Mouse (Mus musculus) forebrain, embryonic 13.5 days (tissue): ENCODE measurements at regions not wholly inside any gene's neighbourhood (a gene's known extent, or its start where the extent isn't known, plus 50 kb on each side); places are given as distances from the start of the nearest gene placed in this dataset.
"Not testable (repeated sequence)": the region's sequence is repeated elsewhere in the genome, so short reads cannot be mapped to it uniquely, and the experiment has no call there.

Experiments used
- ATAC-seq: fragments of 200-750 bp; cut with Nextera tagmentation; 2 replicates; pipeline ENCODE4 v1.8.0; 2017
- H3K27ac ChIP-seq: fragments of 300-500 bp; sonication (generic); 2 replicates; pipeline ENCODE4 v1.5.1; 2015; ENCODE audit warnings: inconsistent platforms, mild to moderate bottlenecking, moderate library complexity
- H3K27me3 ChIP-seq: fragments of 300-500 bp; sonication (generic); 2 replicates; pipeline ENCODE4 v1.6.1; 2015; ENCODE audit warnings: mild to moderate bottlenecking, inconsistent platforms
- H3K36me3 ChIP-seq: fragments of 300-500 bp; sonication (generic); 2 replicates; pipeline ENCODE4 v1.6.1; 2015; ENCODE audit warnings: mild to moderate bottlenecking, inconsistent platforms; ENCODE audit not compliant: poor library complexity, severe bottlenecking
- H3K4me1 ChIP-seq: fragments of 300-500 bp; sonication (generic); 2 replicates; pipeline ENCODE4 v1.6.1; 2015; ENCODE audit warnings: inconsistent platforms
- H3K4me2 ChIP-seq: fragments of 300-500 bp; sonication (generic); 2 replicates; pipeline ENCODE4 v1.6.1; 2015; ENCODE audit warnings: inconsistent platforms, mild to moderate bottlenecking, moderate library complexity
- H3K4me3 ChIP-seq: fragments of 300-500 bp; sonication (generic); 2 replicates; pipeline ENCODE4 v1.5.1; 2015; ENCODE audit warnings: mild to moderate bottlenecking, inconsistent platforms
- H3K9ac ChIP-seq: fragments of 300-500 bp; sonication (generic); 2 replicates; pipeline ENCODE4 v1.6.1; 2015; ENCODE audit warnings: mild to moderate bottlenecking, inconsistent platforms
- H3K9me3 ChIP-seq: fragments of 300-500 bp; sonication (generic); replicated peaks from 2 replicates; pipeline ENCODE4 v1.6.1; 2016; ENCODE audit warnings: inconsistent platforms
- WGBS: fragments of 180-500 bp; shearing (Covaris S2); methylation state at CpG from one replicate; pipeline ENCODE4 v1.1.7; 2015; 5-methylcytosine and 5-hydroxymethylcytosine counted together

DNA sequence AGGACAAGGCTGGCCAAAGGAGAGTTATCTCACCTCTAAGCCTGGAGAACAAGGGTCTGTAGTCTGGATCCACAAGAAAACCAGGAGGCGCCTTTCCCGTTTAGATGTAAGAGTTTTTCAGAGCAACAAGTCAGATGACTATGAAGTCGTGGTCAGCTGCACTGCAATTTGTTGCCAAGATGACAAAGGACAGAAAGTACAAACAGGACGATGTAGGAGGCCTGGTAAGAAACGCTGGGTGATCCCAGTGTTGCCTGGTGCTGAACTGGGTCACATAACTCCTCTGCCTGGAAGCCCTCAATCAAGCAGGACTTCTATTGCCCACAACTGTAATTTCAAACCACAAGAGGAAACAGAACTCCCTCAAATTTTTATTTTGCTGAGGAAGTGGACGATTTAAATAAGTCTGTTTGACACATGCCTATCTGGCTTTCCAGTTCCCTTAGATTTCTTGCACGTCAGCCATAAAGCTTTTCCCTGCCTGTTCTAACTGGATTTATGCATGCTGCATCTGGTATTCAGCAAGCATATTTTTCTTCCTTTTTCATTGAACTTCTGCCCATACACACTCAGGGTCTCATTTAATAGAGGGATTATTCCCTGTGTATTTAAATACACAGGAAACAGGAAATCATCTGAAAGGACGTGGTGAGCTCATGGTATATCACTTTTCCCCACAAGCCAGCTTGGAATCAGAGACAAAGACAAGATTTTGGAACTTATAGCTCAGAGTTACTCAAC lies 113.5 kb upstream of the Ahi1 start:
- H3K36me3 ChIP-seq = no peaks in the 10 kb centered on the region
- ATAC-seq = no peak

DNA sequence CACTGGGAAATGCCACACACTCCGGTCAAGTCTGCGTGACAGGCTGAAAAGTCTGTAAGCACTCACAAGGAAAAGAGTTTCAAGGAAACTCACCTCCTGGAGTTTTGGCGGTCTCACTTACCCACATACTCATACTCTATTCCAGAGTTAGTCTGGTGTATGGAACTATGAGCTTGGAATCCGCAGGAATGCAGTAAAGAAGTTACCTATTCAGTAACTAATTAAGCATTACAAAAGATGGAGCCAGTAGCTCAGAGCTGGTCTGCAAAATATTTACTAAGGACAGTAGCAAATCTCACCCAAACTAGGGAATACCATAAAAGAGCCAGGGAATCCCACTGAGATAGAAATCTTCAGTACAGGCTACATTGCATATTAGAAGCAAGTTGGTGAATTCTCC lies 111.9 kb upstream of the Pde7b start:
- H3K9ac ChIP-seq, H3K4me1 ChIP-seq, H3K27me3 ChIP-seq, H3K36me3 ChIP-seq, H3K27ac ChIP-seq, H3K4me2 ChIP-seq, H3K9me3 ChIP-seq, ATAC-seq, H3K4me3 ChIP-seq: not testable (repeated sequence)
- WGBS = 60% methylated on average over 4 of the region's 4 CpGs

More for the DNA sequence above, 113.5 kb upstream of the Ahi1 start:
- H3K4me3 ChIP-seq = no peak overlapping the region
- no peaks in the 10 kb centered on the region for H3K27me3 ChIP-seq
- peaks cover 19% of the 10 kb centered on the region for H3K4me1 ChIP-seq
- no peak overlapping the region for H3K27ac ChIP-seq
- no peaks in the 10 kb centered on the region for H3K9me3 ChIP-seq
- H3K9ac ChIP-seq = no peak overlapping the region
- WGBS = 81% methylated on average over 8 of the region's 8 CpGs
- no peak overlapping the region for H3K4me2 ChIP-seq

DNA sequence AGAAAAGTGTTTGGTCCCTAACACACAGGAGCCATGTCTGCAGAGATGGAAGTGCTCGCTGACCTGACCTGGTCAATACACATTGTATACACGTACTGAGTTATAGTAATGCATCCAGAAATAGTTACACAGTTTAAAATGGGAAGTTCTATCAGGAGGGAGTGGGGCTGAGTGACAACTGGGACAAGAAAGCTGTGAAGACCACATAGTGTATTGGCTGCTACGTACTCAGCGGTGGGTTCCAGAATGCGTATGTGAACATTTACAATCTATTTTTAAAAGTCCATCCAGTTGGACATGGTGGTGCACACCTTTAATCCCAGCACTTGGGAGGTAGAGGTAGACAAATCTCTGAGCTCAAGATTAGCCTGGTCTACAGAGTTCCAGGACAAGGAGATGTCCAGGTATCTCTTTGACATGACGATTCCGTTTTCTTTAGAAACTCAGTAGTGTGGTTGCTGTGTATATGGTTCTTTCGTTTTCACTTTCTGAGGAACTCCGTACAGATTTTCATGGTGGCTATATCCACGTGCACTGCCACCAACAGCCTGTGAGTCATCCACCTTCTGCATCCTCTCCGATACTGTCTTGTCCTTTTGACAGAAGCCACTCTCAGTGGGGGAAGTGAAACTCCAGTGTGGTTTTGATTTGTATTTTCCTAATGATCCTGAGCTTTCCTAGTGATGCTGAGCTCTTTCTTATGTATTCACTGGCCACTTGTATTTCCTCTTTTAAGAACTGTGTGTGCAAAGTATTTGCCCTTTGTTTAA lies 110.1 kb upstream of the Pde7b start:
- Histone ChIP-seq H3K27me3 (no peaks in the 10 kb centered on the region), H3K9ac (no peak overlapping the region), H3K4me1 (no peaks in the 10 kb centered on the region), H3K4me2 (no peak overlapping the region), H3K9me3 (no peaks in the 10 kb centered on the region), H3K36me3 (no peaks in the 10 kb centered on the region), H3K4me3 (no peak overlapping the region), H3K27ac (no peak overlapping the region)
- 93% methylated on average over 11 of the region's 11 CpGs for WGBS
- no peak for ATAC-seq

DNA sequence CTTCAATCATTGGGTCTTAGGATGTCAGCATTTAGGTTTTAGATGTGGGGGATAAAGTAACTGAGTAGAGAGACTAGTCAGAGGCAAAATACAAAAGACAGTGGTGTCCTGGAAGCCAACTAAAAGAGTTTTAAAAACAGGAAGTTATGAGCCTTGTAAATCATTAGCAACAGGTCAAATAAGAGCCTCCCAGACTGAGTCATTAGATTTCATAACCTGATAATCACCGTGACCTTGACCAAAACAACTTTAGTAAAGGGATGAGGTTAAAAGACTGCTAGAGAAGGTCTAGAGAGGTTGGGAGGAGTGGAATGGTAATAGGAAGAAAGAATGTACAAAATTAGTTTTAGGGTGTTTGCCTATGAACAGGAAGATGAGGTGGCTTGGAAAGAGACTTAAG lies 103.4 kb upstream of the Pde7b start:
- H3K9me3 ChIP-seq = no peaks in the 10 kb centered on the region
- H3K36me3 ChIP-seq = no peaks in the 10 kb centered on the region
- no peak for ATAC-seq
- H3K4me3 ChIP-seq = no peak overlapping the region
- H3K27me3 ChIP-seq = no peaks in the 10 kb centered on the region
- WGBS = 85% methylated on average over 1 of the region's 1 CpGs
- no peak overlapping the region for H3K4me2 ChIP-seq
- no peaks in the 10 kb centered on the region for H3K4me1 ChIP-seq
- no peak overlapping the region for H3K9ac ChIP-seq
- H3K27ac ChIP-seq = no peak overlapping the region

DNA sequence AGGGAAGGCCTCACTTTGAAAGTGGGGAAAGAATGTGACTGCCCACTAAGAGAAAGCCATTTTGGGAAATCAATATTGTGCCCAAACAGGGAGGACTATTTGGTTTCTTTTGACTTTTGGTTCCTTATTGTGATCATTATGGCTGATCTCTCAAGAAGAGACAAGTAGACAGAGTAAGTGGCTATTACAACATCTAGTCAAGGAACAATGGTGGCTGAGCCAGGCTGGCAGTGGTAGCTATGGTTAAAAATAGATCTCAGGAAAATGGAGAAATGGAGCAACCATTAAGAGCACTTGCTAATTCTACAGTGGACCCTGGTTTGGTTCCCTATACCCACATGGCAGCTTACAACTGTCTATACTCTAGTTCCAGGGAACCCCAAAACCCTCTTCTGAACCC lies 102.6 kb upstream of the Pde7b start:
- Histone ChIP-seq H3K9ac (no peak overlapping the region), H3K27ac (no peak overlapping the region), H3K4me2 (no peak overlapping the region), H3K4me3 (no peak overlapping the region), H3K27me3 (no peaks in the 10 kb centered on the region), H3K9me3 (no peaks in the 10 kb centered on the region), H3K36me3 (no peaks in the 10 kb centered on the region), H3K4me1 (no peaks in the 10 kb centered on the region)
- no peak for ATAC-seq

DNA sequence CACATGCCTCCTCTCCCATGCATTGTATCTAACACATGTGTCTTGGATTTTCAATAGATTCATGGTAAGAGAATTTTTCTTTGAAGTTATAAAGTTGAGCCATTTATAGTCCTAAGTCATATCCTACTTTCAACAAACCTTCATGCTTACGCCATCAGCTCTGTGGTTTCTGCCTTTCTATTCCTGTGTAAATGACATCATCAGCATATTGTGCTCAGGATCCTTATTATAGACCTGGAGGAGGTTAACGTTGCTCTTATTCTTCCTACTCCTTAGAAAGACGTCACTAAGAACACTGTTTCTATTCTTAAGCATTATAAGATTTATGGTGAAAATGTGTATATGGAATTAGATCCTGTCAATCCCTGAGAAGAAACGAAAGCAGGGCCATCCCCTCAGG lies 93.7 kb upstream of the Pde7b start:
- WGBS = 75% methylated on average over 4 of the region's 4 CpGs
- Histone ChIP-seq H3K36me3 (no peaks in the 10 kb centered on the region), H3K4me3 (no peak overlapping the region), H3K27ac (no peak overlapping the region), H3K4me1 (no peaks in the 10 kb centered on the region), H3K27me3 (no peaks in the 10 kb centered on the region), H3K4me2 (no peak overlapping the region), H3K9ac (no peak overlapping the region), H3K9me3 (no peaks in the 10 kb centered on the region)
- ATAC-seq = no peak

DNA sequence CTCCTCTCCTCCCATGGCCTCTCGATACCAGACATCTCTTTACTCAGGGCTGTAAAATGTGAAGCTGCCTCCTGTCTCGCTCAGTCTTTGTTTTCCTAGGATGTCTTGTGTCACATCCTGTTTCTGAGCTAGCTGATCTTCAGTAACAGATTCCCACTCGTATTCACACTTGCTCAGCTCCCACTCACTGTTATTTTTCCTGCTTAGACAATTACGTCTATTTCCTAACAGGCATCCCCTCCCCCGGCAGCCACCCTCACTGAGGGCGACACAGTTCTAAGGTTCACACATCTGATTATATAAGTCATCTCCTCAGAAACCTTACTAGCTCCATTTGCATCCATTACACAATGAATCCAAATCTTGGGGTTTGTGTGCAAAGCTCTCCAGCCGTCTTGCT lies 74.9 kb upstream of the Pde7b start:
- Histone ChIP-seq H3K36me3 (no peaks in the 10 kb centered on the region), H3K27me3 (no peaks in the 10 kb centered on the region), H3K9ac (no peak overlapping the region), H3K4me1 (no peaks in the 10 kb centered on the region), H3K4me3 (no peak overlapping the region), H3K9me3 (no peaks in the 10 kb centered on the region), H3K4me2 (no peak overlapping the region), H3K27ac (no peak overlapping the region)
- WGBS = 83% methylated on average over 7 of the region's 7 CpGs
- no peak for ATAC-seq

DNA sequence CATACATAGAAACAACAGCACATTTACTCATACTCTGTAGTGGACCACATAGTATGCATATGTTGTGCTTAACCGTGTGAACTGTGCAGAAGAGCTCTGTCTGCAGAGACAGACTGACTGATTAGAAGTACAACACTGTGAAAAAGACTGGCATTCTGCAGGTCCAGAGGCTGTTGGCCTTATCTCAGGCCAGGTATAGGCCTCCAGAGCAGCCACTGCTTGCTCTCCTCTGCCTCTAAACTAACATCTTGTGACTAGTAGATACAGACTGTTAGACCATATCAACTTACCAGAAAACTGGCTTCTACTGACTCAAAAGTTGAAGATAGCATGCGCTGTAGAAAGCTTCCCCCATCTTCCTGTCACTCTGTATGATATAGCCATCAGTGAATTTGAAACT lies 73.5 kb upstream of the Pde7b start:
- Histone ChIP-seq H3K27ac (no peak overlapping the region), H3K36me3 (no peaks in the 10 kb centered on the region), H3K4me2 (no peak overlapping the region), H3K27me3 (no peaks in the 10 kb centered on the region), H3K9ac (no peak overlapping the region), H3K9me3 (no peaks in the 10 kb centered on the region), H3K4me1 (no peaks in the 10 kb centered on the region), H3K4me3 (no peak overlapping the region)
- no peak for ATAC-seq
- WGBS = 88% methylated on average over 2 of the region's 2 CpGs

DNA sequence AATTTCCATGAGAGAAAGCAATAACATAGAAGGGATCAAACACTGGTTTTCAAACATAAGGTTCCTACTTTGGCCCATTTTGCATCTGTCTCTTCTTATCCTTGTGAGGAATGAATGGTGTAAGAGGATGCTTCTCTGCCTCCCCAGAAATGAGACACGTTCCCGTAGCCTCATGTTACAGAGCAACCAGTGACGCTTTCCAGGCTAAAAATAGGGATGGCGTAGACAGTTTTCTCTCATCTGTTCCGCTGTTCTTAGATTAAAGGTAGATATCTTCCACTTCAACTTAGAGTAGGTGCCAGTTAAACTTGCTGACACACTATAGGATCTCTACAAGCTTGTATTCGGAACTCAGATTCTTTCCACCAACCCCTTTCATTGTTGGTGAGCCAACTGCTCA lies 69.1 kb upstream of the Pde7b start:
- Histone ChIP-seq H3K4me1 (no peaks in the 10 kb centered on the region), H3K4me2 (no peak overlapping the region), H3K27me3 (no peaks in the 10 kb centered on the region), H3K27ac (no peak overlapping the region), H3K36me3 (no peaks in the 10 kb centered on the region), H3K4me3 (no peak overlapping the region), H3K9ac (no peak overlapping the region), H3K9me3 (no peaks in the 10 kb centered on the region)
- 93% methylated on average over 6 of the region's 6 CpGs for WGBS
- ATAC-seq = no peak

DNA sequence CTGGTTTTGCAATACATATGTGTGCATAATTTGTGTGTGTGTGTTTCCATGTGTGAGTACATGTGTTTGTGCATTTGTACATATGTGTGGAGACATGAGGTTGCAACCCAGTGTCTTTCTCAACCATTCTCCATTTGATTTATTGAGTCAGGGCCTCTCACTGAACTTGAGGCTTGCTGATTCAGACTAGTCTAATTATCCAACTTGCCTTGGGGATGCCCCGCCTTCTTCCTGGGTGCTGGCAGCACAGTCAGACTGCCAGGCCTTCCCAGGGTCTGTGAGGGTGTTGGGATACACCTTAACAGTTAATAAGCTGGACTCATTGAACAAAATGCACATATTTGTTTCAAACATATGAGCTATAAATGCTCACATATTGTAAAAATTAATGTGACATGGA lies 56.1 kb upstream of the Pde7b start:
- Histone ChIP-seq H3K4me2 (no peak overlapping the region), H3K27me3 (no peaks in the 10 kb centered on the region), H3K36me3 (no peaks in the 10 kb centered on the region), H3K9ac (no peak overlapping the region), H3K27ac (no peak overlapping the region), H3K4me1 (no peaks in the 10 kb centered on the region), H3K9me3 (no peaks in the 10 kb centered on the region), H3K4me3 (no peak overlapping the region)
- ATAC-seq = no peak
- 90% methylated on average over 1 of the region's 1 CpGs for WGBS

DNA sequence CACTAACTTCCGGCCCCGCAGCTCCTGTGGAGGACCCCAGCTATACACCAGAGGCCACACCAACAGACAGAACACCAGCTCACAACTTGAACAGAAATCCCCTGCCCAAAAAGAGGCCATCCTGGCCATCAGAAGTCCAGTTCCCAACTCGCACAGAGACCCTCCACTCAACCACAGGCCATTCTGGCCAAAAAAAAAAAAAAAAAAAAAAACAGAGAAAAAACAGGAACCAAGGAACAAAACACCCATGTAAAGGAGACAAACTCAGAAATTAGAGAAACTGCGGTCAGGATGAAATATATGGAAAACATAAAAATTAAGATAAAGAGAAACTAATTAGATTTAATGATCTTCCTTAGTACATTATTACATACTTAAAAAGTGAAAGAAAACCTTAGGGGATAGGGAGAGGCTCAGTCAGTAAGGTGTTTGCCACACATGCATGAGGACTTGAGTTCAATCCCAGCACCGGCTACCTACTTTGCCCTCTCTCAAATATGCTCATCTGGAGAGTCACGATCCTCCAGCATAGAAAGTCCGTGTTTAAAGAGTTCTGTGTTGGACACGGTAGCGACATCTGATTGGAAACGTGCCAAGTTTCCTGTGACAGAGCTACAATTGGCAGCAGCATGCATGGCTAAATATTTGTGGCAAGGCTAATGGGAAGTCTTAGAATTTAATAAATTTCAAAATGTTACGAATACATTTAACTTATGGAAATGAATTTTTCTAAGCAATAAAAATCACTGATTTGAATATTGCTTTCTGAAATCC lies 51.9 kb upstream of the Pde7b start:
- Histone ChIP-seq H3K9me3 (no peaks in the 10 kb centered on the region), H3K27ac (no peak overlapping the region), H3K36me3 (no peaks in the 10 kb centered on the region), H3K4me1 (no peaks in the 10 kb centered on the region), H3K27me3 (no peaks in the 10 kb centered on the region), H3K9ac (no peak overlapping the region), H3K4me2 (no peak overlapping the region), H3K4me3 (no peak overlapping the region)
- WGBS = 69% methylated on average over 11 of the region's 11 CpGs
- ATAC-seq = peak; percentile 59

DNA sequence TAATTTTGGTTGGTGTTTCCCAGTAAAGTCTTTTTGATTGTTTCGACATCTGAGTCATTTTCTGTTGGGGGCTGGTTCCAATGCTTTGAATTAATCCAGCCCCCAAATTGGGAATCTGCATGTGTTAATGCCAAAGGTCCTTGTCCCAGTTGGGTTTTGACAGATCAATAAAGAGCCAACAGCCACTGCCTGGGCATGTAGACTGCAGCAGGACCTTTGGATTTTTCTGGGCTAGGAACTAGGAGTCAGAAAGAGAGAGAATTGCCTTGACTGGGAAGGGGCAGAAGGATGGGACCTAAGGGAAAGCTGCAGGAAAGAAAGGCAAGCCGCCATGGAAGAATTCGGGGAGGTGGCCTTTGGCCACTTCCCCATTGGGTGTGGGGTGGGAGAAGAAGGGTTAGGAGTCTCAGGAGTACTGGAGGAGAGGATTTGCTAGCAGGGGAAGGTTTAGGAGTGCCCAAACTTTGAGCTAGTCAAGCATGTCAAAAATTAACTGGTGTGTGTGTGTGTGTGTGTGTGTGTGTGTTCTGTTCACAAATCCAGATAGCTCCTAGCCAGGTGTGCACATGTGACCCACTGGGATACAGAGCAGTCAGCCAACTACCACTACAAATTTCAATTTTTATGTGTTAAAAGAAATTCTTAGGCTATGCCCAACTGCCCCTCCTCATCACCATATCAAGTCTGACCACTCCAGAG lies 51.0 kb upstream of the Pde7b start:
- H3K4me2 ChIP-seq = no peak overlapping the region
- H3K27me3 ChIP-seq = no peaks in the 10 kb centered on the region
- H3K9me3 ChIP-seq = no peaks in the 10 kb centered on the region
- 93% methylated on average over 3 of the region's 3 CpGs for WGBS
- no peaks in the 10 kb centered on the region for H3K36me3 ChIP-seq
- H3K4me3 ChIP-seq = no peak overlapping the region
- H3K4me1 ChIP-seq = no peaks in the 10 kb centered on the region
- H3K9ac ChIP-seq = no peak overlapping the region
- no peak for ATAC-seq
- H3K27ac ChIP-seq = no peak overlapping the region
